Mouse (Mus musculus): ENCODE data around the gene Medag. TPM values are rescaled to one million over a fixed set of nuclear protein-coding genes. Genes with fewer than 3 reads are reported as not detected.

Medag gene
- polyA plus RNA-seq, 1 experiment from 2014 or later: 2.5 TPM

- H3K36me3 ChIP-seq: no peaks in the 10 kb centered on the region
- 0% methylated on average over 25 of the region's 25 CpGs for WGBS
- peak within 1 kb of the TSS; percentile 98 for H3K27ac ChIP-seq
- H3K27me3 ChIP-seq: no peaks in the 10 kb centered on the region
- peak within 1 kb of the TSS; percentile 46 for H3K4me3 ChIP-seq
- peaks cover 44% of the 10 kb centered on the region for H3K4me1 ChIP-seq (replicated peaks)
- peak within 1 kb of the TSS; percentile 74 for H3K4me2 ChIP-seq
- H3K9ac ChIP-seq: peak within 1 kb of the TSS; percentile 73
- ATAC-seq (ENCODE audit: low FRiP score): peak; percentile 90
- no peaks in the 10 kb centered on the region for H3K9me3 ChIP-seq
These were observed 28.1 kb downstream of the Medag start, which contains the start of gene Tex26 for GRCm38 (mm10) chr5:149439531-149440179. Gene Tex26 (plus strand): TSS chr5:149439660.

DNA sequence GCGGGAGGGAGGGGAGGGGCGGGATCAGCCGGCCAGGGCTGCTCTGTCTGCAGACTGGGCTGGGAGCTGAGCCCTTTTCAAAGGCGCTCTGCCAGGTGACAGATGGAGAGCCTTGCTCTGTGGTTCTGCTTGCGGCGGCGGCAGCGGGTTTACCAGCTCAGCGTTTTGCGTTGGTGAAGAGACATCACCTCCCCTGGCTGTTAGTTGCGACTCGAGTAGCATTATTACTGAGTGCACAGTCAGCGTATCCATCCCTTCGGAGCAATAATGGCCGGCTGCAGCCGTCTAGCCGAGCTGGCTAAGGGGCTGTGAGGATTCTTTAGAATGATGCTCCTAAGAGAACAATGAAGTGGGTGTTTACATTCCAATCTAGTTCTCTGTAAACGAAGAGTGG, 28.6 kb downstream of the Medag start:
- Histone ChIP-seq H3K27me3 (no peaks in the 10 kb centered on the region), H3K4me3 (peak overlapping the region; percentile 46), H3K4me2 (peak overlapping the region; percentile 74), H3K9ac (peak overlapping the region; percentile 73), H3K9me3 (no peaks in the 10 kb centered on the region), H3K4me1 (replicated peaks) (peaks cover 47% of the 10 kb centered on the region), H3K27ac (peak overlapping the region; percentile 98), H3K36me3 (no peaks in the 10 kb centered on the region)
- peak; percentile 89 for ATAC-seq (ENCODE audit: low FRiP score)
- 1% methylated on average over 18 of the region's 18 CpGs for WGBS

DNA sequence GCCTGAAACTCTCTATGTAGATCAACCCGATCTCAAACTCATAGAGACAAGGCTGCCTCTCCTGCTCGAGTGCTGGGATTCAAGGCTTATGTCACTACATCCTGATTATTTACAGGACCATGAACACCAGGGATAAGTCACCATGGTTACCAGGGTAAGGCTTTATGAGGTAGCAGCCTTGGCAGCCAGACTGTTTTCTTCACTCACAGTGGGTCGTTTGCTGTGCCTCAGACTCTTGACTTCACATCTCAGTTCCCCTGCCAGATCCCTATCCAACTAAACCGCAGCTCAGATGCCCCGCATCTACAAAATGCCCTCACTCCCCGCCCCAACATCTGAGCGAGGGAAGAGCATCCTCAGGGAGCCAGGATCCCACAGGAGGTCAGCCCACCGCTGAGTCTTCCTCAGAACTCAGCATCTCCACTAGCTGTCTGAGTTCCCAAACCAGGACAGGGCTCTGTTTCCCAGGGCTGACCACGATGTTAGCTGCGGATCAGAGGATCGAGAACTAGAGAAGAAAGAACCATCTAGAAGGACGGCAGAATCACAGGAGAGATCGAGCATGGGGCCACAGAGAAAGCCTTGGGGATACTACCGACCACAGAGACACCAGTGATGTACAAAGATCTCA, 30.2 kb downstream of the Medag start:
- Histone ChIP-seq H3K36me3 (no peaks in the 10 kb centered on the region), H3K4me2 (no peak overlapping the region), H3K4me1 (replicated peaks) (peaks cover 47% of the 10 kb centered on the region), H3K9me3 (no peaks in the 10 kb centered on the region), H3K4me3 (no peak overlapping the region), H3K27ac (peak overlapping the region; percentile 71), H3K9ac (no peak overlapping the region), H3K27me3 (no peaks in the 10 kb centered on the region)
- no peak for ATAC-seq (ENCODE audit: low FRiP score)
- WGBS: 55% methylated on average over 14 of the region's 14 CpGs

DNA sequence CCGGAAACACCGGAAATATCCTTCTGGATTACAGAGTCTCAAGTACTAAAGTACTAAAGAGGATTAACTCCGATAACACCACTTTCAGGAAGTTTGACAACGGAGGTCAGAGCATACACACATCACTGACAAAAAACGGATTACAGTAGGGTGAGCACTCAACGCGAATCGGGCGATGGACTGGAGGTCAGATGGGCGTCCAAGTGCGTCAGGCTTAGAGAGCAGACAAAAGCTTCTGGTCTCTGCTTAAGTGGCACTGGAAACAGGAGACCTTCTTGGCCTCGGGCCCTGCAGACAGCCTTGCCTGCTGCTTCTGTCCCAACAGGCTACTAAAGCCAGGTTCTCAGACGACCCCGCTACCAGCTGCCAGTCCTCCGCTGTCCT, 30.7 kb downstream of the Medag start:
- H3K4me1 ChIP-seq (replicated peaks): peaks cover 47% of the 10 kb centered on the region
- no peaks in the 10 kb centered on the region for H3K36me3 ChIP-seq
- H3K9me3 ChIP-seq: no peaks in the 10 kb centered on the region
- no peak for ATAC-seq (ENCODE audit: low FRiP score)
- no peak overlapping the region for H3K4me2 ChIP-seq
- H3K4me3 ChIP-seq: no peak overlapping the region
- WGBS: 81% methylated on average over 15 of the region's 15 CpGs
- H3K27me3 ChIP-seq: no peaks in the 10 kb centered on the region
- no peak overlapping the region for H3K9ac ChIP-seq
- H3K27ac ChIP-seq: peak overlapping the region; percentile 71

DNA sequence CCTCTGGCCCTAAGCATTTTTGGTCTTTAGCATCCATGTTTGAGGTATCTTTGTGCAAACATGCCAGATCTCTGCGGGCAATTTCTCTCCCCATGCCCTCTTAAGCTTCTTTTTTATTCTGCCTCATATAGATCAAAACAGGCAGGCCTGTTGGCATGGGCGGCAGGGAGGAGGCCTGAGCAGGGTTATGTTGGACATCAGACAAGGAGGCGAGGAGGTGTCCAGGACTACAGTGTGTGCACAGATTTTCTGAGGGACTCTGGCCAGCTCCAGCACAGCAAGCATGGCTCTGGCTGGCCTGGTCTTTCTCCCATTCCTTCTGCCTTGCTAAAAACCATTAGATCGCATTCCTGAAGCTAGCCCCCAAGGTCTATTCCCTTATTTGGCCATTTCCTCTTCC, 32.9 kb downstream of the Medag start:
- Histone ChIP-seq H3K4me1 (replicated peaks) (peaks cover 37% of the 10 kb centered on the region), H3K36me3 (no peaks in the 10 kb centered on the region), H3K9ac (no peak overlapping the region), H3K27me3 (no peaks in the 10 kb centered on the region), H3K4me2 (no peak overlapping the region), H3K9me3 (no peaks in the 10 kb centered on the region), H3K27ac (no peak overlapping the region), H3K4me3 (no peak overlapping the region)
- WGBS: 81% methylated on average over 4 of the region's 4 CpGs
- no peak for ATAC-seq (ENCODE audit: low FRiP score)

DNA sequence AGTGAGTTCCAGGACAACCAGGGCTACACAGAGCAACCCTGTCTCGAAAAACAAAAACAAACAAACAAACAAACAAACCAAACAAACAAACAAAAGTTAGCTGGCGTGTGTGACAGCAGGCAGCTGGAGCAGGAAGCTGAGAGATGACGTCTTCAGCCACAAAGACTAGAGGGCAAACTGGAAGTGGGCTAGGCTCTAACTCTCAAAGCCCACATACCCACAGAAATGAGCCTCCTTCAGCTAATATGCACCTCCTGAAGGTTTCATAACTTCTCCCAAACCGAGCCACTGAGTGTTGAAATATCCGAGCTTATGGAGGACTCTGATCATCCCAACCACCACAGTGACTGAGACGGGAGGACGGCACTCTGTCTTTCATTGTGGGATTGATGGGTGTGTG, 34.9 kb downstream of the Medag start:
- no peaks in the 10 kb centered on the region for H3K36me3 ChIP-seq
- ATAC-seq (ENCODE audit: low FRiP score): no peak
- H3K4me3 ChIP-seq: no peak overlapping the region
- WGBS: 91% methylated on average over 7 of the region's 7 CpGs
- peaks cover 24% of the 10 kb centered on the region for H3K4me1 ChIP-seq (replicated peaks)
- no peak overlapping the region for H3K4me2 ChIP-seq
- H3K27me3 ChIP-seq: no peaks in the 10 kb centered on the region
- no peaks in the 10 kb centered on the region for H3K9me3 ChIP-seq
- H3K9ac ChIP-seq: no peak overlapping the region
- no peak overlapping the region for H3K27ac ChIP-seq

GRCm38 (mm10) chr5:149447733-149448132, 36.2 kb downstream of the Medag start:
- no peak for ATAC-seq (ENCODE audit: low FRiP score)
- Histone ChIP-seq H3K9ac (no peak overlapping the region), H3K36me3 (no peaks in the 10 kb centered on the region), H3K9me3 (no peaks in the 10 kb centered on the region), H3K27ac (no peak overlapping the region), H3K27me3 (no peaks in the 10 kb centered on the region), H3K4me2 (no peak overlapping the region), H3K4me3 (no peak overlapping the region), H3K4me1 (replicated peaks) (peaks cover 13% of the 10 kb centered on the region; the same call in 1 of the 2 replicates)
- 78% methylated on average over 5 of the region's 5 CpGs for WGBS

GRCm38 (mm10) chr5:149449406-149449805, 37.9 kb downstream of the Medag start:
- H3K36me3 ChIP-seq: no peaks in the 10 kb centered on the region
- H3K27ac ChIP-seq: no peak overlapping the region
- 82% methylated on average over 7 of the region's 7 CpGs for WGBS
- no peak overlapping the region for H3K4me3 ChIP-seq
- H3K9me3 ChIP-seq: no peaks in the 10 kb centered on the region
- H3K4me1 ChIP-seq (replicated peaks): peaks cover 8% of the 10 kb centered on the region; the same call in 1 of the 2 replicates
- no peak overlapping the region for H3K4me2 ChIP-seq
- ATAC-seq (ENCODE audit: low FRiP score): no peak
- H3K27me3 ChIP-seq: no peaks in the 10 kb centered on the region
- no peak overlapping the region for H3K9ac ChIP-seq

GRCm38 (mm10) chr5:149451209-149451681, 39.7 kb downstream of the Medag start:
- H3K9ac ChIP-seq: no peak overlapping the region
- no peak for ATAC-seq (ENCODE audit: low FRiP score)

DNA sequence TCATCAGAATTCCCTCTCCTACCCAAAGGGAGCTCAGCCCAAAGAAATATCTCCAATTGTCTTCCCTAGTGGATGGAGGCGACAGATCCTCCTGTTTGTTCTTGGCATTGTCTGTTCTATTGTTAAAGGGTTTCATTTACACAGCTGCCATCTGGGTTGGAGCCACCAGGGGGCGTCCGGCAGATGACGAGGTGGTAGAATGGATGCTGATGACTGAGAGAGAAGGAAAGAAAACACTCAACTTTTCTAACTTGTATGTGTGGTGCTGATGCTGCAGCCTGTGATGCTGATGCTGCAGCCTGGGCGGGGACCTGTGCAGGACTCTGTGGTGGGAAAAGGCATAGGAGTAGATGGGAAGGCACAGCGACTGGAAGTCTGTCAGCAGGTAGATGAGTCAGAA, 42.7 kb downstream of the Medag start:
- ATAC-seq (ENCODE audit: low FRiP score): no peak
- Histone ChIP-seq H3K9me3 (no peaks in the 10 kb centered on the region), H3K4me1 (replicated peaks) (peaks cover 17% of the 10 kb centered on the region; the same call in 1 of the 2 replicates), H3K36me3 (no peaks in the 10 kb centered on the region), H3K27ac (no peak overlapping the region), H3K4me3 (no peak overlapping the region), H3K4me2 (no peak overlapping the region), H3K9ac (no peak overlapping the region), H3K27me3 (no peaks in the 10 kb centered on the region)
- WGBS: 30% methylated on average over 6 of the region's 6 CpGs

More at GRCm38 (mm10) chr5:149451209-149451681, 39.7 kb downstream of the Medag start:
- no peak overlapping the region for H3K4me3 ChIP-seq
- H3K27me3 ChIP-seq: no peaks in the 10 kb centered on the region
- H3K36me3 ChIP-seq: no peaks in the 10 kb centered on the region
- no peak overlapping the region for H3K27ac ChIP-seq
- H3K9me3 ChIP-seq: no peaks in the 10 kb centered on the region
- H3K4me2 ChIP-seq: no peak overlapping the region
- WGBS: 79% methylated on average over 7 of the region's 7 CpGs
- H3K4me1 ChIP-seq (replicated peaks): peaks cover 8% of the 10 kb centered on the region; the same call in 1 of the 2 replicates

GRCm38 (mm10) chr5:149456544-149456943, 45.0 kb downstream of the Medag start:
- Histone ChIP-seq H3K27ac (no peak overlapping the region), H3K4me3 (no peak overlapping the region), H3K27me3 (no peaks in the 10 kb centered on the region), H3K4me1 (replicated peaks) (peaks cover 18% of the 10 kb centered on the region; the same call in 1 of the 2 replicates), H3K4me2 (no peak overlapping the region), H3K36me3 (no peaks in the 10 kb centered on the region), H3K9me3 (no peaks in the 10 kb centered on the region), H3K9ac (no peak overlapping the region)
- no peak for ATAC-seq (ENCODE audit: low FRiP score)
- 87% methylated on average over 7 of the region's 7 CpGs for WGBS

GRCm38 (mm10) chr5:149462071-149462470, 50.5 kb downstream of the Medag start:
- ATAC-seq (ENCODE audit: low FRiP score): no peak
- 88% methylated on average over 3 of the region's 3 CpGs for WGBS
- Histone ChIP-seq H3K4me1 (replicated peaks) (peaks cover 12% of the 10 kb centered on the region; the same call in 1 of the 2 replicates), H3K36me3 (no peaks in the 10 kb centered on the region), H3K9me3 (no peaks in the 10 kb centered on the region), H3K9ac (no peak overlapping the region), H3K27me3 (no peaks in the 10 kb centered on the region), H3K4me3 (no peak overlapping the region), H3K27ac (no peak overlapping the region), H3K4me2 (no peak overlapping the region)

GRCm38 (mm10) chr5:149465305-149465704, 53.8 kb downstream of the Medag start:
- Histone ChIP-seq H3K4me2 (no peak overlapping the region), H3K4me3 (no peak overlapping the region), H3K27ac (no peak overlapping the region), H3K36me3 (no peaks in the 10 kb centered on the region), H3K9ac (no peak overlapping the region), H3K9me3 (no peaks in the 10 kb centered on the region), H3K27me3 (no peaks in the 10 kb centered on the region), H3K4me1 (replicated peaks) (0 out of 2 replicates have a peak, but pooled peaks cover 4% of the 10 kb centered on the region)
- no peak for ATAC-seq (ENCODE audit: low FRiP score)
- WGBS: 48% methylated on average over 4 of the region's 5 CpGs

Data from hindbrain, embryonic 13.5 days (tissue).